10 mouse cellular contexts compared by ENCODE assay signal in genomic region chr9:123384696-123385095, GRCm38 (mm10). TPM values are rescaled to one million over a fixed set of nuclear protein-coding genes. Genes with fewer than 3 reads are reported as not detected.
DNase-seq lines count a peak whose midpoint lies in the region; ATAC-seq lines count a peak whose summit lies in the region.
"Had no signal": no experiment of that assay in that cellular context is flagged by ENCODE, and none has a peak within 500 bp of the region (broad histone marks: within the 10 kb centered on the region; RNA-seq: fewer than 3 reads in every experiment).

No protein-coding gene starts in this region.

- ATAC-seq in hindbrain, embryonic 12.5 days (ENCODE audit: low FRiP score), result no peak; the same call in 1 of the 2 replicates

- DNase-seq in adrenal gland, adult 2 months, result peak; percentile 9
- DNase-seq in adrenal gland, postnatal 25 days, result no peak
- peak; percentile 81 for DNase-seq in cerebellum, adult 9-11 months
- peak; percentile 65 to 69 for DNase-seq in left cerebral cortex, postnatal 36 days (ENCODE audit: low spot score in 2 of 2)
- no peak for DNase-seq in c-Kit-positive CD71-positive TER-119-positive erythroid progenitor cells, embryonic 14.5 days (ENCODE audit: low spot score)
- no peak for DNase-seq in heart, embryonic 10.5 days (ENCODE audit: low spot score)
- DNase-seq in kidney, postnatal 4 days, result no peak
- DNase-seq: kidney, postnatal 25 days had no signal

- peaks cover 23% of the 10 kb centered on the region for H3K4me1 ChIP-seq in hindbrain, embryonic 12.5 days
- no peaks in the 10 kb centered on the region for H3K4me1 ChIP-seq in heart, embryonic 10.5 days

- H3K9me3 ChIP-seq in hindbrain, embryonic 12.5 days (replicated peaks), result no peaks in the 10 kb centered on the region
- H3K9me3 ChIP-seq in heart, embryonic 10.5 days, result no peaks in the 10 kb centered on the region
- H3K9me3 ChIP-seq: embryonic facial prominence, embryonic 10.5 days had no signal

- no peak overlapping the region for H3K4me3 ChIP-seq in hindbrain, embryonic 12.5 days
- no peak overlapping the region for H3K4me3 ChIP-seq in heart, embryonic 10.5 days
- H3K4me3 ChIP-seq: embryonic facial prominence, embryonic 10.5 days had no signal

- H3K36me3 ChIP-seq in hindbrain, embryonic 12.5 days, result peaks cover 20% of the 10 kb centered on the region
- peaks cover 16% of the 10 kb centered on the region; the same call in 1 of the 2 replicates for H3K36me3 ChIP-seq in heart, embryonic 10.5 days

- H3K9ac ChIP-seq in hindbrain, embryonic 12.5 days, result no peak overlapping the region

- H3K27ac ChIP-seq in hindbrain, embryonic 12.5 days, result peak overlapping the region; percentile 0; the same call in 1 of the 2 replicates
- H3K27ac ChIP-seq in heart, embryonic 10.5 days, result no peak overlapping the region
- H3K27ac ChIP-seq: embryonic facial prominence, embryonic 10.5 days had no signal

- 79% methylated on average over 3 of the region's 3 CpGs for WGBS in hindbrain, embryonic 12.5 days
- 85% methylated on average over 3 of the region's 3 CpGs for WGBS in heart, embryonic 10.5 days

- no peak overlapping the region for H3K4me2 ChIP-seq in hindbrain, embryonic 12.5 days (replicated peaks)

- H3K27me3 ChIP-seq in hindbrain, embryonic 12.5 days, result no peaks in the 10 kb centered on the region
- H3K27me3 ChIP-seq in heart, embryonic 10.5 days (ENCODE audit: insufficient read depth, poor library complexity, severe bottlenecking), result no peaks in the 10 kb centered on the region

- intact Hi-C loops in left cerebral cortex, postnatal 36 days (cut with DNase I), result loop anchor here (5.0 kb wide), 1 partner anchor 118 kb away; no protein-coding TSS in a partner anchor

RNA-seq across cellular contexts. Expression of gene Lars2, which starts 18.0 kb away (rescaled TPM):
- 10 to 100 TPM; 40.0 to 81.2 TPM for total RNA-seq in adrenal gland, adult 2 months (2021)
- 45.6 and 59.1 TPM in 2 replicates for polyA plus RNA-seq in adrenal gland, adult 2 months (2012; rRNA removed)
- total RNA-seq in adrenal gland, postnatal 25 days (2021), result 68.1 and 42,328 TPM in 2 replicates
- polyA plus RNA-seq in hindbrain, embryonic 12.5 days (2016; fragmentation: Nextera tagmentation; extraction: Ambion mirVana), result 898 and 1,119 TPM in 2 replicates
- 100 to 1,000 TPM in 1 of 2 experiments, 10 to 100 TPM in 1; 38.5 to 668 TPM for total RNA-seq in left cerebral cortex, postnatal 36 days (2021)
- polyA plus RNA-seq in heart, embryonic 10.5 days (2016; fragmentation: Nextera tagmentation; extraction: Ambion mirVana), result 639 and 838 TPM in 2 replicates

Comparison
In these comparisons a context has a peak if more than half of its experiments do, and no peak if none do; other contexts are left out.
1. DNase-seq: peak in adrenal gland, adult 2 months (single experiment), cerebellum, adult 9-11 months (single experiment) and left cerebral cortex, postnatal 36 days (2 of 2); none in adrenal gland, postnatal 25 days (single experiment), c-Kit-positive CD71-positive TER-119-positive erythroid progenitor cells, embryonic 14.5 days (single experiment), heart, embryonic 10.5 days (single experiment) and kidney, postnatal 4 days (0 of 2).